Mouse (Mus musculus) MEL (cell line): ENCODE results near the gene Gm20696. TPM values are rescaled to one million over a fixed set of nuclear protein-coding genes. Genes with fewer than 3 reads are reported as not detected.

Experiments used
- DNase-seq: peaks from one replicate; pipeline ENCODE4 v3.0.0; 2011; ENCODE audit warnings: low read depth, low spot score
- H3K27ac ChIP-seq: 2 replicates; pipeline ENCODE4 v1.5.1; 2012; ENCODE audit warnings: low read depth, mild to moderate bottlenecking, control low read depth, low read length, moderate library complexity; ENCODE audit not compliant: control insufficient read depth
- H3K27me3 ChIP-seq, 2 experiments: fragments of 150-350 bp in 1 of 2; sonication (generic) in 1 of 2; 2 replicates each; pipeline ENCODE4 v1.6.1; 2012; ENCODE audit warnings: low read length in 2 of 2, mild to moderate bottlenecking in 2 of 2, improper control_type of control experiment in 1 of 2, moderate library complexity in 1 of 2; ENCODE audit not compliant: insufficient read depth in 2 of 2, control insufficient read depth in 1 of 2
- H3K36me3 ChIP-seq, 2 experiments: 2 replicates each; pipeline ENCODE4 v1.6.1; 2012 to 2014; ENCODE audit warnings: low read length in 2 of 2, improper control_type of control experiment in 1 of 2, inconsistent platforms in 1 of 2, mild to moderate bottlenecking in 1 of 2; ENCODE audit not compliant: insufficient read depth in 2 of 2, control insufficient read depth in 1 of 2
- H3K4me1 ChIP-seq, 2 experiments: fragments of 150-350 bp in 1 of 2; sonication (generic) in 1 of 2; 2 replicates each; pipeline ENCODE4 v1.6.1; 2012; ENCODE audit warnings: low read length in 2 of 2, improper control_type of control experiment in 1 of 2, mild to moderate bottlenecking in 1 of 2; ENCODE audit not compliant: insufficient read depth in 2 of 2, control insufficient read depth in 1 of 2
- H3K4me3 ChIP-seq, 2 experiments: fragments of 150-350 bp in 1 of 2; sonication (generic) in 1 of 2; 2 replicates each; pipeline ENCODE4 v1.5.1; 2012; ENCODE audit warnings: low read depth in 2 of 2, low read length in 2 of 2, mild to moderate bottlenecking in 2 of 2, moderate library complexity in 2 of 2, control low read depth in 1 of 2, improper control_type of control experiment in 1 of 2; ENCODE audit not compliant: control insufficient read depth in 1 of 2, insufficient read depth in 1 of 2
- H3K79me2 ChIP-seq: 2 replicates; pipeline ENCODE4 v1.6.1; 2012; ENCODE audit warnings: mild to moderate bottlenecking, low read length, moderate library complexity; ENCODE audit not compliant: control insufficient read depth, poor library complexity, insufficient read depth
- H3K9ac ChIP-seq: 2 replicates; pipeline ENCODE4 v1.6.1; 2012; ENCODE audit warnings: low read depth, mild to moderate bottlenecking, control low read depth, low read length, moderate library complexity; ENCODE audit not compliant: control insufficient read depth, poor library complexity, severe bottlenecking
- H3K9me3 ChIP-seq: fragments of 150-350 bp; sonication (generic); replicated peaks from 2 replicates; pipeline ENCODE4 v1.6.1; 2012; ENCODE audit warnings: mild to moderate bottlenecking, low read length, improper control_type of control experiment, moderate library complexity; ENCODE audit not compliant: insufficient read depth
- BHLHE40 ChIP-seq: IDR thresholded peaks from 2 replicates; pipeline ENCODE4 v1.6.1; 2012; ENCODE audit warnings: low read depth, mild to moderate bottlenecking, inconsistent platforms, low read length, improper control_type of control experiment, borderline replicate concordance
- CHD2 ChIP-seq: IDR thresholded peaks from 2 replicates; pipeline ENCODE4 v1.6.1; 2011; ENCODE audit warnings: low read length, improper control_type of control experiment
- E2F4 ChIP-seq: IDR thresholded peaks from 2 replicates; pipeline ENCODE4 v1.6.1; 2011; ENCODE audit warnings: low read depth, low read length, improper control_type of control experiment, borderline replicate concordance
- ETS1 ChIP-seq: IDR thresholded peaks from 2 replicates; pipeline ENCODE4 v1.6.1; 2012; ENCODE audit warnings: low read depth, mild to moderate bottlenecking, inconsistent platforms, low read length, improper control_type of control experiment, moderate library complexity
- MAX ChIP-seq: IDR thresholded peaks from 2 replicates; pipeline ENCODE4 v1.6.1; 2011; ENCODE audit warnings: low read length, improper control_type of control experiment
- MAZ ChIP-seq: IDR thresholded peaks from 2 replicates; pipeline ENCODE4 v1.6.1; 2012; ENCODE audit warnings: low read depth, mild to moderate bottlenecking, inconsistent platforms, low read length, improper control_type of control experiment
- MXI1 ChIP-seq: IDR thresholded peaks from 2 replicates; pipeline ENCODE4 v1.6.1; 2011; ENCODE audit warnings: mild to moderate bottlenecking, low read depth, low read length, improper control_type of control experiment
- MYB ChIP-seq: IDR thresholded peaks from 2 replicates; pipeline ENCODE4 v1.6.1; 2011; ENCODE audit warnings: mild to moderate bottlenecking, low read depth, low read length, improper control_type of control experiment
- MYC ChIP-seq: IDR thresholded peaks from 2 replicates; pipeline ENCODE4 v1.6.1; 2011; ENCODE audit warnings: low read depth, mild to moderate bottlenecking, low read length, improper control_type of control experiment, moderate library complexity
- NRF1 ChIP-seq: IDR thresholded peaks from 2 replicates; pipeline ENCODE4 v1.6.1; 2014; ENCODE audit warnings: low read depth, mild to moderate bottlenecking, inconsistent platforms, low read length, improper control_type of control experiment, moderate library complexity; ENCODE audit not compliant: poor library complexity, insufficient read depth, severe bottlenecking
- POLR2A ChIP-seq, 2 experiments: IDR thresholded peaks; 2 replicates each; pipeline ENCODE4 v1.6.1; 2011 to 2012; ENCODE audit warnings: low read length in 2 of 2, mild to moderate bottlenecking in 2 of 2, control low read depth in 1 of 2, improper control_type of control experiment in 1 of 2, low read depth in 1 of 2, moderate library complexity in 1 of 2; ENCODE audit not compliant: control insufficient read depth in 1 of 2, insufficient read depth in 1 of 2, poor library complexity in 1 of 2
- POLR2AphosphoS2 ChIP-seq: IDR thresholded peaks from 2 replicates; pipeline ENCODE4 v1.6.1; 2011; ENCODE audit warnings: low read length, improper control_type of control experiment
- SIN3A ChIP-seq: IDR thresholded peaks from 2 replicates; pipeline ENCODE4 v1.6.1; 2012; ENCODE audit warnings: low read length, improper control_type of control experiment, inconsistent platforms
- SMC3 ChIP-seq: IDR thresholded peaks from 2 replicates; pipeline ENCODE4 v1.6.1; 2011; ENCODE audit warnings: low read depth, low read length, improper control_type of control experiment
- TBP ChIP-seq: IDR thresholded peaks from 2 replicates; pipeline ENCODE4 v1.8.0; 2011; ENCODE audit warnings: low read depth, low read length, improper control_type of control experiment
- TCF12 ChIP-seq: IDR thresholded peaks from 2 replicates; pipeline ENCODE4 v1.6.1; 2014; ENCODE audit warnings: low read depth, mild to moderate bottlenecking, inconsistent platforms, low read length, improper control_type of control experiment, moderate library complexity
- USF2 ChIP-seq, 2 experiments: IDR thresholded peaks; 2 replicates each; pipeline ENCODE4 v1.6.1; 2011 to 2012; ENCODE audit warnings: improper control_type of control experiment in 2 of 2, low read length in 2 of 2, borderline replicate concordance in 1 of 2, inconsistent platforms in 1 of 2, low read depth in 1 of 2, mild to moderate bottlenecking in 1 of 2; ENCODE audit not compliant: insufficient read depth in 1 of 2
- ZC3H11A ChIP-seq: IDR thresholded peaks from 2 replicates; pipeline ENCODE4 v1.6.1; 2012; ENCODE audit warnings: low read depth, mild to moderate bottlenecking, inconsistent platforms, low read length, improper control_type of control experiment
- ZNF384 ChIP-seq: IDR thresholded peaks from 2 replicates; pipeline ENCODE4 v1.6.1; 2012; ENCODE audit warnings: low read depth, mild to moderate bottlenecking, inconsistent platforms, low read length, improper control_type of control experiment
- polyA plus RNA-seq, 2 experiments: library from polyadenylated mRNA; stranded (reverse) in 1 of 2; unstranded in 1 of 2; fragments of >175 nt in 1 of 2; fragments of >200 nt in 1 of 2; gene quantifications; 2 replicates each; pipeline versions ENCODE4 v1.2.1 to v1.2.4; 2012; ENCODE audit warnings: low replicate concordance in 2 of 2, low read depth in 1 of 2; ENCODE audit not compliant: insufficient read length in 2 of 2, insufficient read depth in 1 of 2, missing spikeins in 1 of 2
- total RNA-seq: library from RNA; depleted of rRNA; stranded (reverse); fragments of 300-350 nt; gene quantifications from 2 replicates; pipeline ENCODE4 v1.2.3, GENCODE M21; 2012

Gm20696 gene
- total and polyA plus RNA-seq, 3 experiments, result 0.07 to 0.39 TPM; not detected in 1

GRCm38 (mm10) chr6:99485217-99485883, 181.2 kb downstream of the Gm20696 start:
- no peak overlapping the region for H3K4me3 ChIP-seq
- no peaks in the 10 kb centered on the region for H3K9me3 ChIP-seq
- H3K79me2 ChIP-seq, result no peaks in the 10 kb centered on the region
- H3K36me3 ChIP-seq, result peaks cover 0 to 6% of the 10 kb centered on the region in 2 experiments; a peak in 2 of 4 replicates
- no peak overlapping the region for H3K27ac ChIP-seq
- H3K27me3 ChIP-seq, result no peaks in the 10 kb centered on the region
- peaks cover 0 to 8% of the 10 kb centered on the region in 2 experiments; a peak in 2 of 4 replicates for H3K4me1 ChIP-seq
- no peak for DNase-seq
- no peak overlapping the region for H3K9ac ChIP-seq
- TF ChIP-seq MYC (no peak), USF2 (IDR thresholded peaks at IDR 0.05; ENCODE audit: borderline replicate concordance in 1 of 2, insufficient read depth in 1 of 2, low read depth in 1 of 2, low read length in 2 of 2) (no peak), ZC3H11A (no peak), MAX (no peak), MYB (no peak), POLR2AphosphoS2 (no peak), E2F4 (no peak)

GRCm38 (mm10) chr6:99484884-99485216, 181.7 kb downstream of the Gm20696 start:
- H3K9me3 ChIP-seq, result no peaks in the 10 kb centered on the region
- H3K27me3 ChIP-seq, result no peaks in the 10 kb centered on the region
- H3K79me2 ChIP-seq, result no peaks in the 10 kb centered on the region
- H3K9ac ChIP-seq, result no peak overlapping the region
- no peak overlapping the region for H3K27ac ChIP-seq
- TF ChIP-seq POLR2AphosphoS2 (no peak), CHD2 (no peak), TBP (no peak), BHLHE40 (no peak), POLR2A (IDR thresholded peaks at IDR 0.05; ENCODE audit: control insufficient read depth in 1 of 2, insufficient read depth in 1 of 2, low read depth in 1 of 2, low read length in 2 of 2, poor library complexity in 1 of 2) (no peak), TCF12 (no peak), ZNF384 (no peak), MAZ (no peak), SMC3 (no peak), NRF1 (no peak), ETS1 (no peak), MYB (no peak), SIN3A (no peak), MXI1 (no peak)
- TF ChIP-seq, all 39 proteins: peak for 0
- Histone ChIP-seq H3K36me3 (peaks cover 0 to 3% of the 10 kb centered on the region in 2 experiments; a peak in 2 of 4 replicates), H3K4me1 (peaks cover 0 to 5% of the 10 kb centered on the region in 2 experiments; a peak in 2 of 4 replicates), H3K4me3 (no peak overlapping the region)
- no peak for DNase-seq
